Mouse (Mus musculus) testis, adult 2 months (tissue): ENCODE data around the gene Slc1a3.

ENCODE experiments used
- CTCF ChIP-seq: fragments of 200-500 bp; IDR thresholded peaks from 2 replicates; pipeline ENCODE4 v1.5.1; 2012; ENCODE audit warnings: low read depth, mild to moderate bottlenecking, inconsistent platforms, low read length, moderate library complexity; ENCODE audit not compliant: control insufficient read depth, insufficient read depth, insufficient replicate concordance
- POLR2A ChIP-seq: fragments of 200-500 bp; IDR thresholded peaks from 2 replicates; pipeline ENCODE4 v1.6.1; 2012; ENCODE audit warnings: low read depth, mild to moderate bottlenecking, inconsistent platforms, low read length, moderate library complexity; ENCODE audit not compliant: control insufficient read depth

DNA sequence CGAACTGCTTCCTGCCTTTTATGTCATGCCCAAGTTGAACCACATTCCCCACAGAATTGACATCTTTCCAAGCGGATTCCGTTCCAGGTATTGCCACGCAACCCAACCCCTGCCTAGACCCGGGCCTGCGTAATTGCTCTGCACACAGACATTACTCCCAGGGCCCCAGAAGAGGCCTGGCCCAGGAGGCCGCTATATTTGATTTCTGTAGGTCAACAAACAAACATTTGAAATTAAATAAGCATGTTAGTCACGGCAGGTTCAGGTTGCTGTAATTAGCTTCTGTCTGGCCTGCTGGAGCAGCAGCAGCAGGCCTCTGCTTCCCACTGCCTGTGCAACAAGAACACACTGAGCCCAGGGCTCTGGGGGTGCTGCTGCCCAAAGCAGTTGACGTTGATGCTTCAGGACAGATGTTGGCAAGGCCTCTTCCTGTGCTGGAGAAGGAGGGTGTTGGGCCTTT is 123.7 kb downstream of the Slc1a3 start:
- TF ChIP-seq CTCF (no peak), POLR2A (no peak)
